Mouse (Mus musculus) heart, embryonic 11.5 days (tissue): Measurements from ENCODE around the gene Cox11. TPM values are rescaled to one million over a fixed set of nuclear protein-coding genes. Genes with fewer than 3 reads are reported as not detected.
A peak's percentile ranks its signal among the peaks of the same experiment; 100 is the strongest.

Experiments used
- ATAC-seq: fragments of 200-750 bp; cut with Nextera tagmentation; replicated peaks from 2 replicates; pipeline ENCODE4 v1.8.0; 2017; ENCODE audit warnings: moderate library complexity; ENCODE audit not compliant: insufficient number of reproducible peaks, low FRiP score, low TSS enrichment
- H3K27ac ChIP-seq: fragments of 300-500 bp; sonication (generic); 2 replicates; pipeline ENCODE4 v1.5.1; 2014; ENCODE audit warnings: mild to moderate bottlenecking, low read depth, low read length
- H3K27me3 ChIP-seq: fragments of 300-500 bp; sonication (generic); 2 replicates; pipeline ENCODE4 v1.6.1; 2014; ENCODE audit warnings: mild to moderate bottlenecking, low read length, mixed read lengths; ENCODE audit not compliant: control insufficient read depth, insufficient read depth
- H3K36me3 ChIP-seq: fragments of 300-500 bp; sonication (generic); 2 replicates; pipeline ENCODE4 v1.6.1; 2014; ENCODE audit warnings: mild to moderate bottlenecking, low read length, moderate library complexity, mixed read lengths; ENCODE audit not compliant: control insufficient read depth, insufficient read depth
- H3K4me1 ChIP-seq: fragments of 300-500 bp; sonication (generic); 2 replicates; pipeline ENCODE4 v1.6.1; 2014; ENCODE audit warnings: low read length; ENCODE audit not compliant: control insufficient read depth, insufficient read depth
- H3K4me2 ChIP-seq: fragments of 300-500 bp; sonication (generic); 2 replicates; pipeline ENCODE4 v1.6.1; 2014; ENCODE audit warnings: mild to moderate bottlenecking, moderate library complexity
- H3K4me3 ChIP-seq: fragments of 300-500 bp; sonication (generic); 2 replicates; pipeline ENCODE4 v1.5.1; 2014; ENCODE audit warnings: low read depth, low read length
- H3K9ac ChIP-seq: fragments of 300-500 bp; sonication (generic); 2 replicates; pipeline ENCODE4 v1.6.1; 2014; ENCODE audit warnings: mild to moderate bottlenecking, low read depth, low read length, moderate library complexity
- H3K9me3 ChIP-seq: fragments of 300-500 bp; sonication (generic); replicated peaks from 2 replicates; pipeline ENCODE4 v1.6.1; 2016; ENCODE audit warnings: low read length; ENCODE audit not compliant: control insufficient read depth
- WGBS: fragments of 180-500 bp; shearing (Covaris S2); extraction: QIAGEN DNeasy Blood & Tissue Kit; methylation state at CpG from one replicate; pipeline ENCODE4 v1.1.7; 2014; ENCODE audit not compliant: insufficient replicate concordance; 5-methylcytosine and 5-hydroxymethylcytosine counted together
- polyA plus RNA-seq: library from polyadenylated mRNA; unstranded; fragments of >200 nt; fragmentation: Nextera tagmentation; extraction: Ambion mirVana; gene quantifications from 2 replicates; pipeline ENCODE4 v1.2.1, GENCODE M21; 2014

Cox11 gene
- polyA plus RNA-seq, 1 experiment from 2014 or later: 27.7 TPM

- peaks cover 5% of the 10 kb centered on the region; the same call in 1 of the 2 replicates for H3K36me3 ChIP-seq
- peak overlapping the region; percentile 73 for H3K4me3 ChIP-seq
- peak overlapping the region; percentile 88 for H3K4me2 ChIP-seq
- no peaks in the 10 kb centered on the region for H3K9me3 ChIP-seq
- H3K27me3 ChIP-seq: no peaks in the 10 kb centered on the region
- no peak overlapping the region for H3K27ac ChIP-seq
- H3K4me1 ChIP-seq: peaks cover 5% of the 10 kb centered on the region
- H3K9ac ChIP-seq: peak overlapping the region; percentile 78
- peak; percentile 55; the same call in 1 of the 2 replicates for ATAC-seq
- WGBS: 69% methylated on average over 13 of the region's 13 CpGs
Observed at GRCm38 (mm10) chr11:90686287-90687025, 48.5 kb downstream of the Cox11 start.

- Histone ChIP-seq H3K9ac (peak overlapping the region; percentile 78), H3K4me2 (peak overlapping the region; percentile 88), H3K9me3 (no peaks in the 10 kb centered on the region), H3K4me1 (peaks cover 5% of the 10 kb centered on the region), H3K4me3 (peak overlapping the region; percentile 73), H3K27me3 (no peaks in the 10 kb centered on the region), H3K36me3 (peaks cover 5% of the 10 kb centered on the region; the same call in 1 of the 2 replicates), H3K27ac (no peak overlapping the region)
- ATAC-seq: peak; percentile 61; the same call in 1 of the 2 replicates
- WGBS: 1% methylated on average over 17 of the region's 17 CpGs
Observed at GRCm38 (mm10) chr11:90687040-90687439, 49.1 kb downstream of the Cox11 start.

DNA sequence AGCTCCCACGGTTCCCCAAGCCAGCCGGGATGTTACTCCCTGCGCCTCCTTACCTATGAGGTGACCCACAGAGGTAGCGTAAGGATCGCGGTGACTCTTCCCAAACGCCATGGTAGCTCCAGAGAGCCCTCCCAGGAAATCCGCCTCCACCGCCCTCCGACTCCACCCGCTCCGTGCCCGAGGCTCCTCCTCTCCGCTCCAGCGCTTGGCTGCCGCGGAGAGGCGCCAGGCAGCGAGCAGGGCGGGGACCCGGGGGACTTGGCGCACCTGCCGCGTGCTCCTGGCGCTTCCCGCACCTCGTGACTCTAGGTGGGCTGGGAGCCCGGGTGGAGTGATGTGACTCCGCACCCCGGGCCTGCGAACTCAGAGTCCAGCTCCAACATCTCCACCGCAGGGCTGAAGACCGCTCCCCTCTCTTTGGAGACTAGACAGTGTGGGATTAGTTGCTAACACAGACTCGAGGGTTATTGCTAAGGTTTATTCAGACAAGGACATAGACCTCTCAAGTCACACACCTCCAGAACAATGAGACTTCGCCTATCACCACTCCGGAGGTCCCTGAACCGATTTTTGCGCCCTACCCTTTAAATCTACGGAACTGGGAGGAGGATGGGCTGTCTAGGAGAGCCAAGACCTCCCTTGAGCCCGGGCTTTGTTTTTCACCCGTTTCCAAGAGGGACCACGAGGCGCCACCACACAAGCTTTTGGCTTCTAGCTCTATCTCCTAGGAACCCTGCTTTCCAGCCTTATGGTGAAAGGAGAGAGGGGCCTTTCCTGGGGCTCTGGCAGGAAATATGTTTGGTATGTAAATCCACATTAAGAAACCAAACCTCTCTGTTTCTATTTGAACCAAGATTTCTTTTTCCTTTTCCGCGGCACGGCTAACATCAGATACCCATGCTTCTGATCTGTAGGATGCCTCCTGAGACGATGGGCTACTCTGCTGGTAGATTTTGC lies 49.8 kb downstream of the Cox11 start, which contains the start of gene Tom1l1:
TSS of gene Tom1l1 (minus strand) at position 907 of the 957 bp plus-strand sequence.
- peak within 1 kb of the TSS; percentile 73 for H3K4me3 ChIP-seq
- H3K27ac ChIP-seq: no peak within 1 kb of the TSS
- H3K4me1 ChIP-seq: peaks cover 5% of the 10 kb centered on the region
- H3K27me3 ChIP-seq: no peaks in the 10 kb centered on the region
- H3K9ac ChIP-seq: peak within 1 kb of the TSS; percentile 78
- no peaks in the 10 kb centered on the region for H3K9me3 ChIP-seq
- H3K4me2 ChIP-seq: peak within 1 kb of the TSS; percentile 88
- no peaks in the 10 kb centered on the region for H3K36me3 ChIP-seq
- ATAC-seq: peak; percentile 90
- 6% methylated on average over 47 of the region's 47 CpGs for WGBS

- no peak overlapping the region for H3K4me3 ChIP-seq
- WGBS: 65% methylated on average over 6 of the region's 6 CpGs
- no peaks in the 10 kb centered on the region for H3K9me3 ChIP-seq
- no peak overlapping the region for H3K9ac ChIP-seq
- H3K27ac ChIP-seq: no peak overlapping the region
- H3K4me1 ChIP-seq: peaks cover 5% of the 10 kb centered on the region
- H3K4me2 ChIP-seq: no peak overlapping the region
- no peaks in the 10 kb centered on the region for H3K36me3 ChIP-seq
- no peak for ATAC-seq
- H3K27me3 ChIP-seq: no peaks in the 10 kb centered on the region
Observed at GRCm38 (mm10) chr11:90690361-90690760, 52.4 kb downstream of the Cox11 start.

GRCm38 (mm10) chr11:90694206-90694605 lies 56.2 kb downstream of the Cox11 start:
- H3K4me1 ChIP-seq: no peaks in the 10 kb centered on the region; the same call in 1 of the 2 replicates
- H3K9me3 ChIP-seq: no peaks in the 10 kb centered on the region
- no peaks in the 10 kb centered on the region for H3K27me3 ChIP-seq
- H3K36me3 ChIP-seq: no peaks in the 10 kb centered on the region
- H3K9ac ChIP-seq: no peak overlapping the region
- H3K4me3 ChIP-seq: no peak overlapping the region
- no peak overlapping the region for H3K27ac ChIP-seq
- H3K4me2 ChIP-seq: no peak overlapping the region
- no peak for ATAC-seq
- WGBS: 64% methylated on average over 4 of the region's 4 CpGs

Other genes with a start within 250 kb of the Cox11 start
- gene Hlf, start 247.3 kb upstream of the Cox11 start, polyA plus RNA-seq: 1.4 and 2.1 TPM in 2 replicates
- 19.6 and 21.0 TPM in 2 replicates for gene Stxbp4, start 89 bp upstream of the Cox11 start, polyA plus RNA-seq
- 45.5 and 50.6 TPM in 2 replicates for gene Tom1l1, start 50.2 kb downstream of the Cox11 start, polyA plus RNA-seq